Mouse (Mus musculus): Measurements from ENCODE around the gene Tub.

DNA sequence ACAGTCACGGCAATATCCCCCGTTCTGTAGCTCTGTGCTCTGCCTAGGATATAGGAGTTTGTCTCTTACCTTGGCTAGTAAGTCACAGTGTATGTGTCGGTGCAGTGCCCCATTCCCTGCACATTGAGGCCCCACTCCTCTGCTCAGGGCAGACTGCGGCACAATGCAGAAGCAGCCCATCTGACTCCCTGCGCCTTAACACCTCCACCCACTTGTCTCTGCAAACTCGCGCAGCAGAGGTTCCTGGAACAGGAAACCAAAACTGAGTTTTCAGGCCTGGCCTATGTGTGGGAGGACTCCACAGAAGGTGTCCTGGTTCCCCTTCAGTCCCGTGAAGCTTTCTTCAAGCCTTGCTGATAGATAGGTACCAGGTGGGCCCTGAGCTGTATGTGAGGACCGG is 41.1 kb downstream of the Tub start:
- TF ChIP-seq CTCF (IDR thresholded peaks at IDR 0.05; ENCODE audit: borderline replicate concordance, insufficient read depth, low read length) (no peak), POLR2A (IDR thresholded peaks at IDR 0.05; ENCODE audit: low read depth, low read length) (no peak)

All from embryonic fibroblast, embryonic 13.5 days (primary cell).